Mouse (Mus musculus) intestine, postnatal 0 days (tissue): ENCODE data around the gene Cd9. TPM values are rescaled to one million over a fixed set of nuclear protein-coding genes. Genes with fewer than 3 reads are reported as not detected.

Experiments used
- ATAC-seq: fragments of 200-750 bp; cut with Nextera tagmentation; 2 replicates; pipeline ENCODE4 v1.8.0; 2017; ENCODE audit warnings: mild to moderate bottlenecking, moderate TSS enrichment, moderate library complexity
- H3K27ac ChIP-seq: fragments of 300-500 bp; sonication (generic); 2 replicates; pipeline ENCODE4 v1.5.1; 2014; ENCODE audit warnings: mild to moderate bottlenecking, low read depth, low read length, moderate library complexity
- H3K27me3 ChIP-seq: fragments of 300-500 bp; sonication (generic); replicated peaks from 2 replicates; pipeline ENCODE4 v1.6.1; 2014; ENCODE audit warnings: low read length, mixed read lengths; ENCODE audit not compliant: control insufficient read depth, insufficient read depth
- H3K36me3 ChIP-seq: fragments of 300-500 bp; sonication (generic); 2 replicates; pipeline ENCODE4 v1.6.1; 2014; ENCODE audit warnings: mild to moderate bottlenecking, moderate library complexity; ENCODE audit not compliant: control insufficient read depth, insufficient read depth
- H3K4me1 ChIP-seq: fragments of 300-500 bp; sonication (generic); replicated peaks from 2 replicates; pipeline ENCODE4 v1.6.1; 2014; ENCODE audit warnings: antibody characterized with exemption, low read length, mixed read lengths; ENCODE audit not compliant: control insufficient read depth, insufficient read depth
- H3K4me2 ChIP-seq: fragments of 300-500 bp; sonication (generic); replicated peaks from 2 replicates; pipeline ENCODE4 v1.6.1; 2014; ENCODE audit warnings: low read depth, mild to moderate bottlenecking, moderate library complexity
- H3K4me3 ChIP-seq: fragments of 300-500 bp; sonication (generic); 2 replicates; pipeline ENCODE4 v1.5.1; 2014; ENCODE audit warnings: low read depth, low read length
- H3K9ac ChIP-seq: fragments of 300-500 bp; sonication (generic); 2 replicates; pipeline ENCODE4 v1.6.1; 2014; ENCODE audit warnings: mild to moderate bottlenecking, low read depth, low read length
- H3K9me3 ChIP-seq: fragments of 300-500 bp; sonication (generic); 2 replicates; pipeline ENCODE4 v1.6.1; 2016; ENCODE audit warnings: mixed run types; ENCODE audit not compliant: control insufficient read depth
- CTCF ChIP-seq: sonication (generic); IDR thresholded peaks from 2 replicates; pipeline ENCODE4 v1.5.1; 2016; ENCODE audit warnings: low read depth, mild to moderate bottlenecking, control low read depth, antibody characterized with exemption, moderate library complexity
- WGBS: fragments of 180-500 bp; shearing (Covaris S2); extraction: QIAGEN DNeasy Blood & Tissue Kit; methylation state at CpG from one replicate; pipeline ENCODE4 v1.1.7; 2014; 5-methylcytosine and 5-hydroxymethylcytosine counted together
- polyA plus RNA-seq: library from polyadenylated mRNA; unstranded; fragments of >200 nt; fragmentation: Nextera tagmentation; extraction: Ambion mirVana; gene quantifications from 2 replicates; pipeline ENCODE4 v1.2.1, GENCODE M21; 2015

Cd9 gene
- polyA plus RNA-seq, 1 experiment from 2014 or later = 99.5 TPM

DNA sequence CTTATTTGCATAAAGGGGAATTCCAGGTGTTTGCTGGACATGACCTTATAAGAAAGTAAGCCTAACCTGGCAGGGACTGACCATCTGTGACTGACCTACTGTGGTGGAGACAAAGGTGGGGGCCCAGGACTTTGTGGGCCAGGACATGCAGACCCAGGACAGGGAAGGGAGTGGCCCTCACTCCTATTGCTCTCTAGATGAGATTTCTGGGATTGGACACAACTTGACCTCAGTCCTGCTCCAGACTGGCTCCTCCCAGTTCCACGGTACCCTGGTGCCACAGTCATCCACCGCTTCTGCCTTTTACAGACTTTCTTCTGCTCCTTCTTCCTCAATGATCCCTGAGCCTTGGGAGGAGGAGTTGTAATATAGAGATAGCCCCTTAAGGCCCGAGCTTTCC is 63.6 kb downstream of the Cd9 start:
- Histone ChIP-seq H3K4me1 (no peaks in the 10 kb centered on the region; the same call in 1 of the 2 replicates), H3K27ac (no peak overlapping the region), H3K4me3 (no peak overlapping the region), H3K9me3 (no peaks in the 10 kb centered on the region), H3K9ac (no peak overlapping the region), H3K27me3 (no peaks in the 10 kb centered on the region), H3K4me2 (no peak overlapping the region), H3K36me3 (no peaks in the 10 kb centered on the region)
- TF ChIP-seq CTCF = no peak
- 63% methylated on average over 3 of the region's 3 CpGs for WGBS
- ATAC-seq = no peak

GRCm38 (mm10) chr6:125430358-125430958 is 64.1 kb downstream of the Cd9 start:
- H3K27me3 ChIP-seq = no peaks in the 10 kb centered on the region
- no peak for ATAC-seq
- H3K4me1 ChIP-seq = no peaks in the 10 kb centered on the region; the same call in 1 of the 2 replicates
- H3K4me2 ChIP-seq = no peak overlapping the region
- H3K4me3 ChIP-seq = no peak overlapping the region
- H3K36me3 ChIP-seq = no peaks in the 10 kb centered on the region
- no peak overlapping the region for H3K9ac ChIP-seq
- 27% methylated on average over 14 of the region's 14 CpGs for WGBS
- H3K27ac ChIP-seq = no peak overlapping the region
- no peaks in the 10 kb centered on the region for H3K9me3 ChIP-seq
- TF ChIP-seq CTCF = no peak

DNA sequence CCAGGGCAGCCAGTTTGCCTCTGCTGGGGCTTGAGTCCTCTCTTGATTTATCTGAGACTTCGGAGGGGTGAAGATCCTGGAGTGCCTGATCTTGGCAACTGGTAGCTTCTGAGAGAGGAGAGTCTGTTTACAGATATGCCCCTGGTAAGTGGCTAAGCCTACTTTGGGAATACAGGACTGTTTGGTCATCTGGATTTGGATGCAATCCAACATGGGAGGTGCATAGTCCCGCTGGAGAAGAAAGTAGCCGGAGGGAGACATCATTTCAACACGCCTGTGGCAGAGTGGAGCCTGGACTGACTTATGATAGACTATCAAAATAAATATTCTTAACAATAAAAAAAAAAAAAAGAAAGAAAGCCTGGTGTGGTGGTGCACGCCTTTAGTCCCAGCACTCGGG is 64.8 kb downstream of the Cd9 start:
- H3K4me3 ChIP-seq = no peak overlapping the region
- H3K27ac ChIP-seq = no peak overlapping the region
- no peak for TF ChIP-seq CTCF
- no peaks in the 10 kb centered on the region for H3K9me3 ChIP-seq
- 65% methylated on average over 6 of the region's 6 CpGs for WGBS
- H3K36me3 ChIP-seq = no peaks in the 10 kb centered on the region
- H3K4me1 ChIP-seq = no peaks in the 10 kb centered on the region; the same call in 1 of the 2 replicates
- no peaks in the 10 kb centered on the region for H3K27me3 ChIP-seq
- ATAC-seq = no peak
- no peak overlapping the region for H3K9ac ChIP-seq
- H3K4me2 ChIP-seq = no peak overlapping the region

DNA sequence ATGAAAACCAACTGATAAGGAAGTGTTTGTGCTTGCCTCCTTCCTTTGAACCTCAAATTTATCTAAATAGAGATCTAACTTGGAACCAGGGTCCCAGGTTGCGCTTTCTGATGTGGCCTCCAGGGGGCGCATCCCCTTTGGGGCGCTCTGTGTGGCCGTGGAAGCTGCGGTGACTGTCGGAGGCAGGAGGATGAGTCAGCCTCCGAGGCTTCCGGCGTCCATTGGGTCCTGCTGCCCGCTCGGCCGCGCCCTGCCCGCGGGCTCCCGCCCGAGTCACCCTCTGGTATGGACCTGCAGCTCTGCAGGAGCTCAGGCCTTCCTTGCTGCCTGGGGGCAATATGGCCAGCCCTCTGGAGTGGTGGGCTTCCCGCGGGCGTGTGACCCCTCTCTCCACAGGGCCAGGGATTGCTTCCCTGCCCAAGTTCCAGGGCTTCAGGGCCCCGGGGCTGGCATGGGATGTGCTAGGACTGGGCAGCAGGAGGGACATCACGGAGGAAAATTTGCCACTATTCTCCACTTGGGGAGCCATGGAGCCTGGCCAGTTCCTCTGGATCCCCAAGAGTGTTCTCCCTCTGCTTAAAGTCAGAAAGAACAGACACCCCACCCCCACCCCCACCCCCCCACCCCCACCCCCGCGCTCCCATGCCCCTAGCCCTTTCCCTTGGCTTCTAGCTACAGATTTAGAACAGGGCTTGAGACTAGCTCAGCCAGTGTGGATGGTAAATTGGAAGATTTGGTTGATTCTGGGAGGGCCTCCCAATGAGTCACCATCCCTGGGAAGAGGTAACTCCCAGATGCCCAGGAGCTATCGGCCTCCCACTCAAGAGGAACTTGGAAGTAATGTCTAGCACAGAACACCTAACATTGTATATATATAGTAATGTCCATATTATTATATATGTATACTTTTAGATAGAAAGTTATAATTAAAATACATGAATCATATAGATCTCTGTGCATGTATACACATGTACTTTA is 67.9 kb downstream of the Cd9 start:
- H3K9ac ChIP-seq = peak overlapping the region; percentile 57
- peak; percentile 95 for TF ChIP-seq CTCF
- peak overlapping the region; percentile 50; the same call in 1 of the 2 replicates for H3K27ac ChIP-seq
- H3K4me1 ChIP-seq = no peaks in the 10 kb centered on the region; the same call in 1 of the 2 replicates
- H3K4me2 ChIP-seq = peak overlapping the region; percentile 91
- peak; percentile 86 for ATAC-seq
- no peaks in the 10 kb centered on the region for H3K36me3 ChIP-seq
- H3K27me3 ChIP-seq = no peaks in the 10 kb centered on the region
- WGBS = 1% methylated on average over 19 of the region's 25 CpGs
- no peaks in the 10 kb centered on the region for H3K9me3 ChIP-seq
- H3K4me3 ChIP-seq = peak overlapping the region; percentile 39

DNA sequence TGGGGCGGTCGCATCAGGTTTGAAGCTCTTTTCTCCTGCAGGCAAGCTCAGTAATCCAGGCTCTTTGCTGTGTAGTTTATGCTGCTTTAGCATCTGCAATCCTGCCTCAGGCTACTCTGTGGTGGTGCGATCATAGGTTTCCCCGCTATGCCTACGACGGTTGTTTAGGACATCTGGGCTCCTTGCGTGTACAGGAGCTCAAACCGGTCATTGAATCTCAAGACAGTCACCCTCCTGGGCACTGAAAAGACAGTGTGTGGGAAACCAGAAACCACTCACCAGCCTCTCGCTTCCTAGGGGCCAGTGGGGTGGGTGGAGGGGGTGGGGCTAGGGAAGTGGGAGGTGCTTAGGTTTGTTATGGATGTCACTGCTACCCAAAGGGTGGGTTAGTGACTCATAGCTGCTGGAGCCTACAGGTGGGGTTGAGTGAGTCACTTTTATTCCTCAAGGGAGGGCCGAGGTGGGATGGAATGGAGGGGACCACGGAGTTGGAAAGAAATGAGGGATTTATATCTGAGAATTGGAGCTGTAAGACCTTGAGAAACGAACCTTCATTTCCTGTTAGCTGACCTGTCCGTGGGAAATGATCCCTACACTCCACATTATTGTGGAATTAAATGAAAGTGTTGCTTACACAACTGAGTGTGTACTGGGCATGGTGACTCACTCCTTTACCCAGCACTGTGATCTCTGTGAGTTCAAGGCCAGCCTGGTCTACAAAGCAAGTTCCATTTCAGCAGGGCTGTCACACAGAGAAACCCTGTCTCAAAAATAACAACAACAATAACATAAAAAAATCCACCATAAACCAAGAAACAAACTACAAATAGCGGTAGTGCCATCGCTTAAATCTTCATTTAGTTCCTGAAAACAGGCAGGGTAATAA is 69.1 kb downstream of the Cd9 start:
- Histone ChIP-seq H3K4me2 (no peak overlapping the region), H3K27me3 (no peaks in the 10 kb centered on the region), H3K4me3 (no peak overlapping the region), H3K27ac (no peak overlapping the region), H3K9ac (no peak overlapping the region), H3K9me3 (no peaks in the 10 kb centered on the region), H3K36me3 (no peaks in the 10 kb centered on the region), H3K4me1 (no peaks in the 10 kb centered on the region; the same call in 1 of the 2 replicates)
- no peak for TF ChIP-seq CTCF
- WGBS = 56% methylated on average over 15 of the region's 15 CpGs
- ATAC-seq = no peak
